Mouse (Mus musculus) ES-E14 (cell line): ENCODE measurements at regions not wholly inside any gene's neighbourhood (a gene's known extent, or its start where the extent isn't known, plus 50 kb on each side); places are given as distances from the start of the nearest gene placed in this dataset.

ENCODE experiments used
- DNase-seq: peaks from one replicate; pipeline ENCODE4 v3.0.0-alpha.2; 2013; ENCODE audit warnings: low read depth, low spot score
- H3K27ac ChIP-seq: 2 replicates; pipeline ENCODE4 v1.5.1; 2012; ENCODE audit warnings: low read depth, mild to moderate bottlenecking, low read length, moderate library complexity, mixed read lengths; ENCODE audit not compliant: poor library complexity, insufficient read depth, severe bottlenecking
- H3K36me3 ChIP-seq: 2 replicates; pipeline ENCODE4 v1.6.1; 2012; ENCODE audit warnings: mild to moderate bottlenecking, low read length, moderate library complexity, mixed read lengths; ENCODE audit not compliant: control insufficient read depth, poor library complexity, insufficient read depth, severe bottlenecking
- H3K4me1 ChIP-seq, 2 experiments: fragments of 150-350 bp in 1 of 2; sonication (generic) in 1 of 2; 2 replicates each; pipeline ENCODE4 v1.6.1; 2012; ENCODE audit warnings: low read length in 2 of 2, mild to moderate bottlenecking in 1 of 2, mixed read lengths in 1 of 2; ENCODE audit not compliant: control insufficient read depth in 2 of 2, insufficient read depth in 2 of 2, poor library complexity in 1 of 2
- H3K4me3 ChIP-seq, 2 experiments: fragments of 150-350 bp in 1 of 2; sonication (generic) in 1 of 2; 2 replicates each; pipeline ENCODE4 v1.5.1; 2012; ENCODE audit warnings: low read length in 2 of 2, low read depth in 1 of 2, mild to moderate bottlenecking in 1 of 2, mixed read lengths in 1 of 2; ENCODE audit not compliant: insufficient read depth in 1 of 2, poor library complexity in 1 of 2, severe bottlenecking in 1 of 2
- H3K9ac ChIP-seq: 2 replicates; pipeline ENCODE4 v1.6.1; 2012; ENCODE audit warnings: low read depth, mild to moderate bottlenecking, low read length, mixed read lengths; ENCODE audit not compliant: poor library complexity, insufficient read depth, severe bottlenecking
- H3K9me3 ChIP-seq: fragments of 150-350 bp; sonication (generic); 2 replicates; pipeline ENCODE4 v1.6.1; 2012; ENCODE audit warnings: low read depth, mild to moderate bottlenecking, low read length; ENCODE audit not compliant: control insufficient read depth, insufficient read depth
- CHD2 ChIP-seq: IDR thresholded peaks from 2 replicates; pipeline ENCODE4 v1.6.1; 2014; ENCODE audit warnings: mild to moderate bottlenecking, low read depth, low read length, inconsistent platforms
- HCFC1 ChIP-seq: IDR thresholded peaks from 2 replicates; pipeline ENCODE4 v1.6.1; 2012; ENCODE audit warnings: low read length, inconsistent platforms, borderline replicate concordance; ENCODE audit not compliant: insufficient read depth
- MAFK ChIP-seq: IDR thresholded peaks from 2 replicates; pipeline ENCODE4 v1.6.1; 2014; ENCODE audit warnings: mild to moderate bottlenecking, low read depth, low read length, inconsistent platforms; ENCODE audit not compliant: insufficient read depth
- ZC3H11A ChIP-seq: IDR thresholded peaks from 2 replicates; pipeline ENCODE4 v1.6.1; 2012; ENCODE audit warnings: low read depth, mild to moderate bottlenecking, inconsistent platforms, low read length, borderline replicate concordance
- ZNF384 ChIP-seq: IDR thresholded peaks from 2 replicates; pipeline ENCODE4 v1.6.1; 2012; ENCODE audit warnings: low read depth, low read length, inconsistent platforms
- in situ Hi-C, 2 experiments: fragments of 600-800 bp; cut with MboI; formaldehyde crosslinking; loops; one replicate each; pipeline ENCODE4 v1.15.1; 2025; ENCODE audit warnings: low sequenced_read_pairs in 2 of 2, inconsistent platforms in 1 of 2; ENCODE audit not compliant: unreplicated experiment in 2 of 2

GRCm38 (mm10) chr12:110189329-110189642, 89.6 kb upstream of the Dio3 start:
- in situ Hi-C loops: no loop called here
- Histone ChIP-seq H3K27ac (no peak overlapping the region), H3K4me3 (peak overlapping the region; percentile 27 to 31; a peak in 3 of 4 replicates), H3K36me3 (no peaks in the 10 kb centered on the region), H3K9ac (no peak overlapping the region), H3K9me3 (no peaks in the 10 kb centered on the region), H3K4me1 (peaks cover 0 to 9% of the 10 kb centered on the region in 2 experiments; a peak in 1 of 4 replicates)
- peak; percentile 20 for DNase-seq
- TF ChIP-seq ZC3H11A (no peak), CHD2 (no peak), ZNF384 (no peak), HCFC1 (no peak)

- H3K27ac ChIP-seq: no peak overlapping the region
- H3K9me3 ChIP-seq: no peaks in the 10 kb centered on the region
- peaks cover 0 to 9% of the 10 kb centered on the region in 2 experiments; a peak in 1 of 4 replicates for H3K4me1 ChIP-seq
- no peak overlapping the region for H3K9ac ChIP-seq
- H3K4me3 ChIP-seq: no peak overlapping the region
- no peaks in the 10 kb centered on the region for H3K36me3 ChIP-seq
- no peak for DNase-seq
- TF ChIP-seq CHD2 (no peak), HCFC1 (no peak), MAFK (no peak), ZNF384 (no peak), ZC3H11A (no peak)
- in situ Hi-C loops: no loop called here
These were observed 86.7 kb upstream of the Dio3 start for GRCm38 (mm10) chr12:110192186-110192585.

- no peaks in the 10 kb centered on the region for H3K9me3 ChIP-seq
- in situ Hi-C loops: no loop called here
- no peak for DNase-seq
- no peaks in the 10 kb centered on the region for H3K4me1 ChIP-seq
- H3K9ac ChIP-seq: no peak overlapping the region
- TF ChIP-seq ZNF384 (no peak), MAFK (no peak), HCFC1 (no peak)
- H3K27ac ChIP-seq: no peak overlapping the region
- H3K36me3 ChIP-seq: no peaks in the 10 kb centered on the region
- no peak overlapping the region for H3K4me3 ChIP-seq
These were observed 81.5 kb upstream of the Dio3 start for GRCm38 (mm10) chr12:110197366-110197765.

GRCm38 (mm10) chr12:110200471-110200870, 78.4 kb upstream of the Dio3 start:
- DNase-seq: no peak
- H3K4me1 ChIP-seq: no peaks in the 10 kb centered on the region
- TF ChIP-seq ZNF384 (no peak), HCFC1 (no peak), MAFK (no peak)
- in situ Hi-C loops: no loop called here
- no peaks in the 10 kb centered on the region for H3K36me3 ChIP-seq
- H3K9ac ChIP-seq: no peak overlapping the region
- H3K9me3 ChIP-seq: no peaks in the 10 kb centered on the region
- H3K27ac ChIP-seq: no peak overlapping the region
- H3K4me3 ChIP-seq: no peak overlapping the region

GRCm38 (mm10) chr12:110200887-110201286, 78.0 kb upstream of the Dio3 start:
- H3K36me3 ChIP-seq: no peaks in the 10 kb centered on the region
- H3K27ac ChIP-seq: no peak overlapping the region
- in situ Hi-C loops: no loop called here
- no peak overlapping the region for H3K9ac ChIP-seq
- no peak for DNase-seq
- TF ChIP-seq MAFK: no peak
- no peak for TF ChIP-seq CHD2
- no peak for TF ChIP-seq ZNF384
- TF ChIP-seq HCFC1: no peak
- no peak for TF ChIP-seq ZC3H11A
- H3K4me3 ChIP-seq: no peak overlapping the region
- H3K4me1 ChIP-seq: no peaks in the 10 kb centered on the region
- no peaks in the 10 kb centered on the region for H3K9me3 ChIP-seq
